Mouse (Mus musculus) liver, embryonic 14.5 days (tissue): ENCODE data around the gene Vasn. TPM values are rescaled to one million over a fixed set of nuclear protein-coding genes. Genes with fewer than 3 reads are reported as not detected.

Experiments
- ATAC-seq: fragments of 200-750 bp; cut with Nextera tagmentation; 2 replicates; pipeline ENCODE4 v1.8.0; 2017; ENCODE audit warnings: moderate number of reproducible peaks, mild to moderate bottlenecking, moderate library complexity; ENCODE audit not compliant: insufficient read depth
- DNase-seq, 3 experiments: peaks; one replicate each; pipeline ENCODE4 v3.0.0-alpha.2; 2012 to 2013; ENCODE audit warnings: low read depth in 3 of 3, low spot score in 3 of 3
- H3K27ac ChIP-seq: fragments of 300-500 bp; sonication (generic); 2 replicates; pipeline ENCODE4 v1.5.1; 2014; ENCODE audit warnings: moderate library complexity, mild to moderate bottlenecking, control low read depth, inconsistent platforms
- H3K27me3 ChIP-seq: fragments of 300-500 bp; sonication (generic); 2 replicates; pipeline ENCODE4 v1.6.1; 2014; ENCODE audit warnings: mild to moderate bottlenecking, low read length, moderate library complexity; ENCODE audit not compliant: control insufficient read depth, insufficient read depth
- H3K36me3 ChIP-seq: fragments of 300-500 bp; sonication (generic); replicated peaks from 2 replicates; pipeline ENCODE4 v1.6.1; 2014; ENCODE audit warnings: low read depth; ENCODE audit not compliant: control insufficient read depth, insufficient read depth
- H3K4me1 ChIP-seq, 2 experiments: fragments of 200-500 bp in 1 of 2; fragments of 300-500 bp in 1 of 2; sonication (generic) in 1 of 2; replicated peaks; 2 replicates each; pipeline ENCODE4 v1.6.1; 2012 to 2014; ENCODE audit warnings: antibody characterized with exemption in 1 of 2, inconsistent platforms in 1 of 2, low read length in 1 of 2; ENCODE audit not compliant: control insufficient read depth in 2 of 2, insufficient read depth in 2 of 2
- H3K4me2 ChIP-seq: fragments of 300-500 bp; sonication (generic); 2 replicates; pipeline ENCODE4 v1.6.1; 2014; ENCODE audit warnings: low read depth, mild to moderate bottlenecking, control low read depth, moderate library complexity
- H3K4me3 ChIP-seq, 2 experiments: fragments of 200-500 bp in 1 of 2; fragments of 300-500 bp in 1 of 2; sonication (generic) in 1 of 2; 2 replicates each; pipeline ENCODE4 v1.5.1; 2012 to 2014; ENCODE audit warnings: low read depth in 2 of 2, low read length in 2 of 2, mild to moderate bottlenecking in 2 of 2, control low read depth in 1 of 2, inconsistent platforms in 1 of 2, moderate library complexity in 1 of 2; ENCODE audit not compliant: insufficient read depth in 1 of 2
- H3K9ac ChIP-seq: fragments of 300-500 bp; sonication (generic); replicated peaks from 2 replicates; pipeline ENCODE4 v1.6.1; 2014; ENCODE audit warnings: mild to moderate bottlenecking, control low read depth, moderate library complexity
- H3K9me3 ChIP-seq: fragments of 300-500 bp; sonication (generic); 2 replicates; pipeline ENCODE4 v1.6.1; 2016; ENCODE audit warnings: low read length, mixed read lengths; ENCODE audit not compliant: control insufficient read depth
- CTCF ChIP-seq: IDR thresholded peaks from 2 replicates; pipeline ENCODE4 v1.5.1; 2016; ENCODE audit warnings: antibody characterized with exemption, low read depth, control low read depth
- EP300 ChIP-seq: IDR thresholded peaks from 2 replicates; pipeline ENCODE4 v1.6.1; 2016; ENCODE audit warnings: antibody characterized with exemption, low read depth
- WGBS: fragments of 180-500 bp; shearing (Covaris S2); extraction: QIAGEN DNeasy Blood & Tissue Kit; methylation state at CpG from one replicate; pipeline ENCODE4 v1.1.7; 2014; ENCODE audit not compliant: insufficient replicate concordance; 5-methylcytosine and 5-hydroxymethylcytosine counted together
- polyA plus RNA-seq, 2 experiments: library from polyadenylated mRNA; depleted of rRNA in 1 of 2; stranded (reverse) in 1 of 2; unstranded in 1 of 2; fragments of >200 nt; fragmentation: Nextera tagmentation in 1 of 2; extraction: Ambion mirVana in 1 of 2; gene quantifications; 2 replicates each; pipeline versions ENCODE4 v1.2.1 to v1.2.3; 2012 to 2014

Gene Vasn
- polyA plus RNA-seq, 2 experiments = 1.2 to 2.5 TPM

GRCm38 (mm10) chr16:4647651-4648141 is 8.0 kb downstream of the Vasn start:
- Histone ChIP-seq H3K27ac (no peak overlapping the region), H3K4me3 (no peak overlapping the region), H3K9me3 (no peaks in the 10 kb centered on the region), H3K27me3 (no peaks in the 10 kb centered on the region), H3K36me3 (no peaks in the 10 kb centered on the region), H3K4me2 (no peak overlapping the region), H3K9ac (no peak overlapping the region), H3K4me1 (0 out of 4 replicates have a peak, but pooled peaks cover 0 to 2% of the 10 kb centered on the region in 2 experiments)
- TF ChIP-seq EP300 = no peak
- WGBS = 75% methylated on average over 13 of the region's 13 CpGs
- ATAC-seq = no peak
- DNase-seq = no peak

GRCm38 (mm10) chr16:4648416-4649023 is 8.8 kb downstream of the Vasn start:
- Histone ChIP-seq H3K27ac (no peak overlapping the region), H3K27me3 (no peaks in the 10 kb centered on the region), H3K36me3 (no peaks in the 10 kb centered on the region), H3K4me2 (no peak overlapping the region), H3K4me1 (no peaks in the 10 kb centered on the region), H3K9me3 (no peaks in the 10 kb centered on the region), H3K9ac (no peak overlapping the region), H3K4me3 (no peak overlapping the region)
- DNase-seq (no peak), ATAC-seq (no peak)
- TF ChIP-seq CTCF (no peak), EP300 (no peak)
- WGBS = 82% methylated on average over 28 of the region's 28 CpGs

- H3K36me3 ChIP-seq = no peaks in the 10 kb centered on the region
- DNase-seq = no peak
- TF ChIP-seq CTCF (no peak), EP300 (no peak)
These were observed 9.5 kb downstream of the Vasn start for GRCm38 (mm10) chr16:4649211-4649610.

GRCm38 (mm10) chr16:4649692-4650091 is 10.0 kb downstream of the Vasn start:
- TF ChIP-seq EP300 (no peak), CTCF (no peak)

More at GRCm38 (mm10) chr16:4649211-4649610, 9.5 kb downstream of the Vasn start:
- Histone ChIP-seq H3K27ac (no peak overlapping the region), H3K9ac (no peak overlapping the region), H3K4me1 (no peaks in the 10 kb centered on the region), H3K4me2 (no peak overlapping the region), H3K27me3 (no peaks in the 10 kb centered on the region), H3K9me3 (no peaks in the 10 kb centered on the region), H3K4me3 (no peak overlapping the region)
- no peak for ATAC-seq
- 77% methylated on average over 5 of the region's 5 CpGs for WGBS

GRCm38 (mm10) chr16:4650161-4650560 is 10.4 kb downstream of the Vasn start:
- Histone ChIP-seq H3K36me3 (no peaks in the 10 kb centered on the region), H3K4me1 (0 out of 4 replicates have a peak, but pooled peaks cover 0 to 2% of the 10 kb centered on the region in 2 experiments), H3K4me2 (no peak overlapping the region), H3K9ac (no peak overlapping the region), H3K27me3 (no peaks in the 10 kb centered on the region), H3K4me3 (no peak overlapping the region), H3K27ac (no peak overlapping the region), H3K9me3 (no peaks in the 10 kb centered on the region)
- TF ChIP-seq EP300 (no peak), CTCF (no peak)
- WGBS = 74% methylated on average over 3 of the region's 3 CpGs
- ATAC-seq (no peak), DNase-seq (no peak)

More at GRCm38 (mm10) chr16:4649692-4650091, 10.0 kb downstream of the Vasn start:
- H3K36me3 ChIP-seq = no peaks in the 10 kb centered on the region
- H3K4me1 ChIP-seq = no peaks in the 10 kb centered on the region
- no peak overlapping the region for H3K27ac ChIP-seq
- no peaks in the 10 kb centered on the region for H3K27me3 ChIP-seq
- no peaks in the 10 kb centered on the region for H3K9me3 ChIP-seq
- no peak overlapping the region for H3K4me2 ChIP-seq
- WGBS = 81% methylated on average over 11 of the region's 11 CpGs
- ATAC-seq = no peak
- DNase-seq = no peak
- H3K4me3 ChIP-seq = no peak overlapping the region
- no peak overlapping the region for H3K9ac ChIP-seq
